Mouse (Mus musculus) layer of hippocampus, adult 18-20 months (tissue): Measurements from ENCODE around the gene Ankrd13c. TPM values are rescaled to one million over a fixed set of nuclear protein-coding genes. Genes with fewer than 3 reads are reported as not detected.

Source experiments
- DNase-seq, 2 experiments: peaks; one replicate each; pipeline ENCODE4 v3.0.0; 2022; ENCODE audit warnings: low spot score in 2 of 2
- total RNA-seq, 2 experiments: library from RNA; stranded (reverse); gene quantifications; 2 replicates each; pipeline ENCODE4 v1.2.3; 2021

Gene Ankrd13c
- total RNA-seq, 2 experiments from 2014 or later: 93.7 to 97.6 TPM

- DNase-seq: no peak
Observed at GRCm38 (mm10) chr3:157952716-157953115, 5.7 kb downstream of the Ankrd13c start.

GRCm38 (mm10) chr3:157955466-157955865, 8.4 kb downstream of the Ankrd13c start:
- peak in 1 of 2 experiments; percentile 45 for DNase-seq

- no peak for DNase-seq
Observed at GRCm38 (mm10) chr3:157956201-157956600, 9.2 kb downstream of the Ankrd13c start.

- no peak for DNase-seq
Observed at GRCm38 (mm10) chr3:157957320-157957719, 10.3 kb downstream of the Ankrd13c start.

GRCm38 (mm10) chr3:157971151-157971550, 24.1 kb downstream of the Ankrd13c start:
- no peak for DNase-seq

GRCm38 (mm10) chr3:157973236-157973635, 26.2 kb downstream of the Ankrd13c start:
- no peak for DNase-seq

GRCm38 (mm10) chr3:157979619-157980018, 32.6 kb downstream of the Ankrd13c start:
- DNase-seq: no peak

GRCm38 (mm10) chr3:157993322-157993721, 46.3 kb downstream of the Ankrd13c start:
- no peak for DNase-seq

- no peak for DNase-seq
Observed at GRCm38 (mm10) chr3:157995726-157996125, 48.7 kb downstream of the Ankrd13c start.

- no peak for DNase-seq
Observed at GRCm38 (mm10) chr3:157998742-157999369, 51.8 kb downstream of the Ankrd13c start.

GRCm38 (mm10) chr3:158008647-158009046, 61.6 kb downstream of the Ankrd13c start:
- no peak for DNase-seq

GRCm38 (mm10) chr3:158009762-158010320, 62.8 kb downstream of the Ankrd13c start:
- DNase-seq: peak; percentile 25 to 71

GRCm38 (mm10) chr3:158031371-158031925, 84.4 kb downstream of the Ankrd13c start:
- peak; percentile 83 to 91 for DNase-seq

- no peak for DNase-seq
Observed at GRCm38 (mm10) chr3:158032106-158032505, 85.1 kb downstream of the Ankrd13c start.

- DNase-seq: no peak
Observed at GRCm38 (mm10) chr3:158035866-158036265, 88.8 kb downstream of the Ankrd13c start.

GRCm38 (mm10) chr3:158036329-158036988, 89.4 kb downstream of the Ankrd13c start, which contains the start of the genes Srsf11 and Lrrc40:
Srsf11 (minus strand) TSS chr3:158036639.
Lrrc40 (plus strand) TSS chr3:158036662.
- peak; percentile 92 to 97 for DNase-seq

- DNase-seq: no peak
Observed at GRCm38 (mm10) chr3:158038106-158038505, 91.1 kb downstream of the Ankrd13c start.

GRCm38 (mm10) chr3:158040755-158041154, 93.7 kb downstream of the Ankrd13c start:
- no peak for DNase-seq

GRCm38 (mm10) chr3:158049508-158049907, 102.5 kb downstream of the Ankrd13c start:
- no peak for DNase-seq
